Mouse (Mus musculus): ENCODE measurements around the gene Sorcs1.

DNA sequence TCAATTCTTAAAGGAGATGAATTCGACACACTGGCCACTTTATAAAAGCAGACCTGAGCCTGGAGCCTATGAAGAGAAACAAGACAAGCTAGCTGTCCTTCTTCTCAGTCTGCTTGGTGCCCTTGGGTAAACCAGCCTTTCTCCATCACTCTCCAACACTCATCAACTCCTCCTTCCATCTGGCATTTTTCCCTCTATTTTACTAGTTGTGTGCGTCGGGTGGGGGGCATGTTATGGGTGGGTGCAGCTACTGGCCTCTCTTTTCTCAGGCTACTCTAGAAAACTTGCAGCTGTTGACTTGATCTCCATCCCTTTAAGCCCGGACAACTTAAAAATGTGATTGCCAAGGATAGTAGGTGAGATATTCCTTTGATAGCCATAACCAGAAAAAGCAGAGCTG is 500.3 kb downstream of the Sorcs1 start:
- TF ChIP-seq CTCF (IDR thresholded peaks at IDR 0.05; ENCODE audit: low read depth) (no peak), EP300 (IDR thresholded peaks at IDR 0.05; ENCODE audit: low read depth) (no peak)
